Mouse (Mus musculus) C2C12 (cell line): Measurements from ENCODE around the gene Psmd7. TPM values are rescaled to one million over a fixed set of nuclear protein-coding genes. Genes with fewer than 3 reads are reported as not detected.

Experiments
- H3K27me3 ChIP-seq: one replicate; pipeline ENCODE4 v1.6.1; 2011; ENCODE audit not compliant: control insufficient read depth, insufficient read depth, insufficient read length
- H3K36me3 ChIP-seq: one replicate; pipeline ENCODE4 v1.6.1; 2011; ENCODE audit not compliant: control insufficient read depth, insufficient read depth
- H3K4me3 ChIP-seq: one replicate; pipeline ENCODE4 v1.5.1; 2011; ENCODE audit warnings: mild to moderate bottlenecking, control low read depth; ENCODE audit not compliant: poor library complexity, insufficient read depth, severe bottlenecking
- H3K79me2 ChIP-seq: one replicate; pipeline ENCODE4 v1.6.1; 2011; ENCODE audit not compliant: control insufficient read depth, insufficient read depth
- H3K79me3 ChIP-seq: one replicate; pipeline ENCODE4 v1.6.1; 2011; ENCODE audit warnings: low read depth, control low read depth
- H3ac ChIP-seq: one replicate; pipeline ENCODE3; 2011; ENCODE audit warnings: low read depth; ENCODE audit not compliant: control insufficient read depth, insufficient read length
- CEBPB ChIP-seq: IDR thresholded peaks from one replicate; pipeline ENCODE4 v1.6.1; 2011; ENCODE audit warnings: low read depth, mild to moderate bottlenecking, control low read depth, moderate library complexity
- CTCF ChIP-seq: IDR thresholded peaks from one replicate; pipeline ENCODE4 v1.5.1; 2011; ENCODE audit not compliant: control insufficient read depth, insufficient read depth, insufficient read length
- FOSL1 ChIP-seq: IDR thresholded peaks from one replicate; pipeline ENCODE4 v1.8.0; 2011; ENCODE audit warnings: mild to moderate bottlenecking, low read length; ENCODE audit not compliant: poor library complexity, insufficient read depth, severe bottlenecking
- MAX ChIP-seq: IDR thresholded peaks from one replicate; pipeline ENCODE4 v1.6.1; 2011; ENCODE audit warnings: mild to moderate bottlenecking, control low read depth
- MYOD1 ChIP-seq: IDR thresholded peaks from one replicate; pipeline ENCODE4 v1.6.1; 2011; ENCODE audit warnings: low read depth; ENCODE audit not compliant: control insufficient read depth, insufficient read length
- MYOG ChIP-seq: IDR thresholded peaks from one replicate; pipeline ENCODE4 v1.6.1; 2011; ENCODE audit not compliant: control insufficient read depth, insufficient read length; ENCODE audit errors: extremely low read depth
- USF1 ChIP-seq: IDR thresholded peaks from one replicate; pipeline ENCODE4 v1.6.1; 2011; ENCODE audit warnings: low read depth, mild to moderate bottlenecking, control low read depth, moderate library complexity
- polyA plus RNA-seq: library from polyadenylated mRNA; unstranded; fragments of >200 nt; fragmentation: generic; extraction: Trizol; gene quantifications from one replicate; pipeline ENCODE4 v1.2.1, GENCODE M21; 2012; ENCODE audit warnings: missing spikeins

Psmd7 gene
- polyA plus RNA-seq, 1 experiment = 226 TPM

DNA sequence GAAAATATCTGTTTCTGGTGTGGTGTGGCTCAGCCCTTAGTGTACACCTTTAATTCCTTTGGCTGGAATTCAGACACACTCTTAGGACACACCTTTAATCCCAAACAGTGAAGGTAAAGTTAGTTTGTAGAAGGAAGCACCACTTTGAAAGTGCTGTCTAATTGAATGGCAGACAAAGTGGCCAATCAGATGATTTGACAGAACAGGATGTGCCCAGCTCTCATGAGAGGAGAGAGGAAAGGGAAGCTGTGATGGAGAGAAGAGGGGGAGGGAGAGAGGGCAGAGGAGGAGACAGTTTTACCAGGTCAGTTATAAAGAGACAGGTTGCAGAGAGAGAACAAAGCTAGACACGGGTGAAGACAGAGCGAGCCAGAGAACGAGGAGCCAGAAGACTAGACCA, 13.5 kb downstream of the Psmd7 start:
- no peak overlapping the region for H3K4me3 ChIP-seq
- no peaks in the 10 kb centered on the region for H3K79me2 ChIP-seq
- TF ChIP-seq FOSL1 (no peak), MAX (no peak), MYOG (no peak), CEBPB (no peak), CTCF (no peak), MYOD1 (no peak), USF1 (no peak)
- peaks cover 6% of the 10 kb centered on the region for H3K36me3 ChIP-seq
- H3ac ChIP-seq = no peak overlapping the region
- no peaks in the 10 kb centered on the region for H3K79me3 ChIP-seq
- H3K27me3 ChIP-seq = no peaks in the 10 kb centered on the region

DNA sequence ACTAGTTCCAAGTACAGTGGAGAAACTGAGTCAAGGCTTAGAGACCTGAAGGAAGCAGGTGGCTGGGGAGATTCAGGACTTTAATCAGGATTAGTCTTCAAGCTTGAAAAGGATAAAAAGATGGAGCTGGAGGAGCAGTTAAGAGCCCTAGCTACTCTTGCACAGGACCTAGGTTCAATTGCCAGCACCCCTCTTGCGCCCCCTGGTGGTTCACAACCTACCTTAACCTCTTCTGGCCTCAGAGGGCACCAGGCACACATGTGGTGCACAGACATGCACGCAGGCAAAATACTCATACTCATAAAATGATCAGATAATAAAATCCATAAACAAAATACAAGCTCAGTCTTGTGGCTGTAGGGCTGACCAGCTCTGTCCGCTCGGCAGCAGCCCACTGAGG, 15.8 kb downstream of the Psmd7 start:
- H3K27me3 ChIP-seq = no peaks in the 10 kb centered on the region

GRCm38 (mm10) chr8:107571486-107572135, 16.7 kb downstream of the Psmd7 start:
- Histone ChIP-seq H3K79me3 (no peaks in the 10 kb centered on the region), H3K4me3 (no peak overlapping the region), H3K36me3 (no peaks in the 10 kb centered on the region), H3K27me3 (no peaks in the 10 kb centered on the region), H3ac (no peak overlapping the region), H3K79me2 (no peaks in the 10 kb centered on the region)
- TF ChIP-seq CEBPB (no peak), MYOD1 (no peak), USF1 (no peak), MAX (peak; percentile 14)

More for the DNA sequence above, 15.8 kb downstream of the Psmd7 start:
- Histone ChIP-seq H3K79me3 (no peaks in the 10 kb centered on the region), H3K36me3 (no peaks in the 10 kb centered on the region), H3ac (no peak overlapping the region), H3K79me2 (no peaks in the 10 kb centered on the region), H3K4me3 (no peak overlapping the region)
- TF ChIP-seq CTCF (peak; percentile 60), MAX (peak; percentile 40), MYOD1 (no peak)

- no peaks in the 10 kb centered on the region for H3K79me3 ChIP-seq
- no peaks in the 10 kb centered on the region for H3K36me3 ChIP-seq
- H3ac ChIP-seq = no peak overlapping the region
- no peak overlapping the region for H3K4me3 ChIP-seq
- H3K27me3 ChIP-seq = no peaks in the 10 kb centered on the region
- TF ChIP-seq USF1 (no peak), FOSL1 (no peak), CEBPB (no peak), CTCF (no peak), MAX (no peak), MYOD1 (no peak)
- no peaks in the 10 kb centered on the region for H3K79me2 ChIP-seq
Measured at GRCm38 (mm10) chr8:107571046-107571445, 17.2 kb downstream of the Psmd7 start.

DNA sequence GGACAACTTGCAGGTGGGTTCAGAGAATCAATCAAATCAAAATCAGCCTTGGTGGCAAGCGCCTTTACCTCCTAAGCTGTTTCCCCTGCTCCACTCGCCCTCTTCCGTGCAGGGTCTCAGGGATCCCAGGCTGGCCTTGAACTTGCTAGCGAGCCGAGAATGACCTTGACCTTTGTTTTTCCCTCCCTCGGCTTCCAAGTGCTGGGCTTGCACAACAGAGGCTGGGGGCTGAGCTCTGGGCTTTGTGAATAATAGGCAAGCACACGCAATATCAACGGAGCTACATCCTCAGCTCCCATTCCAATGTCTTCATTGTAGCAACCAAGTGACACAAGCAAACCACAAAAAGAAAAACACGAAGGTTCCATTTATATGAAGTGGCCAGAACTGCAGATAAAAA, 26.1 kb downstream of the Psmd7 start:
- Histone ChIP-seq H3ac (no peak overlapping the region), H3K79me3 (no peaks in the 10 kb centered on the region), H3K36me3 (peaks cover 17% of the 10 kb centered on the region), H3K79me2 (no peaks in the 10 kb centered on the region), H3K27me3 (no peaks in the 10 kb centered on the region), H3K4me3 (no peak overlapping the region)
- TF ChIP-seq USF1 (no peak), CEBPB (no peak), MAX (no peak)

GRCm38 (mm10) chr8:107560820-107561536, 27.3 kb downstream of the Psmd7 start:
- Histone ChIP-seq H3K79me3 (no peaks in the 10 kb centered on the region), H3K4me3 (no peak overlapping the region), H3K79me2 (no peaks in the 10 kb centered on the region), H3K27me3 (no peaks in the 10 kb centered on the region), H3K36me3 (peaks cover 28% of the 10 kb centered on the region), H3ac (no peak overlapping the region)
- TF ChIP-seq FOSL1 (no peak), MYOD1 (no peak), MAX (no peak), MYOG (no peak), CTCF (no peak), USF1 (no peak), CEBPB (no peak)
